Mouse (Mus musculus) testis, adult 2 months (tissue): ENCODE results near the gene Gcnt1. TPM values are rescaled to one million over a fixed set of nuclear protein-coding genes. Genes with fewer than 3 reads are reported as not detected.

Source experiments
- H3K27ac ChIP-seq: fragments of 200-500 bp; 2 replicates; pipeline ENCODE4 v1.5.1; 2012; ENCODE audit warnings: low read depth, low read length; ENCODE audit not compliant: control insufficient read depth, insufficient read depth
- H3K27me3 ChIP-seq: fragments of 200-500 bp; 2 replicates; pipeline ENCODE4 v1.6.1; 2012; ENCODE audit warnings: mild to moderate bottlenecking, low read length, moderate library complexity; ENCODE audit not compliant: control insufficient read depth, insufficient read depth
- H3K36me3 ChIP-seq: fragments of 200-500 bp; 2 replicates; pipeline ENCODE4 v1.6.1; 2012; ENCODE audit warnings: mild to moderate bottlenecking, low read length; ENCODE audit not compliant: control insufficient read depth, insufficient read depth
- H3K4me1 ChIP-seq: fragments of 200-500 bp; 2 replicates; pipeline ENCODE4 v1.6.1; 2012; ENCODE audit warnings: low read length; ENCODE audit not compliant: control insufficient read depth, insufficient read depth
- H3K4me3 ChIP-seq: fragments of 200-500 bp; 2 replicates; pipeline ENCODE4 v1.5.1; 2012; ENCODE audit warnings: low read depth, mild to moderate bottlenecking, low read length, moderate library complexity, mixed read lengths; ENCODE audit not compliant: control insufficient read depth
- CTCF ChIP-seq: fragments of 200-500 bp; IDR thresholded peaks from 2 replicates; pipeline ENCODE4 v1.5.1; 2012; ENCODE audit warnings: low read depth, mild to moderate bottlenecking, inconsistent platforms, low read length, moderate library complexity; ENCODE audit not compliant: control insufficient read depth, insufficient read depth, insufficient replicate concordance
- POLR2A ChIP-seq: fragments of 200-500 bp; IDR thresholded peaks from 2 replicates; pipeline ENCODE4 v1.6.1; 2012; ENCODE audit warnings: low read depth, mild to moderate bottlenecking, inconsistent platforms, low read length, moderate library complexity; ENCODE audit not compliant: control insufficient read depth
- polyA plus RNA-seq: library from polyadenylated mRNA; depleted of rRNA; stranded (reverse); fragments of >200 nt; gene quantifications from 2 replicates; pipeline ENCODE4 v1.2.3, GENCODE M21; 2012

Gcnt1 gene
- polyA plus RNA-seq, 1 experiment = 0.31 TPM

- TF ChIP-seq POLR2A (no peak), CTCF (no peak)
- no peak overlapping the region for H3K4me3 ChIP-seq
- no peak overlapping the region for H3K27ac ChIP-seq
- H3K36me3 ChIP-seq = no peaks in the 10 kb centered on the region
- H3K27me3 ChIP-seq = no peaks in the 10 kb centered on the region
- no peaks in the 10 kb centered on the region for H3K4me1 ChIP-seq
Measured at GRCm38 (mm10) chr19:17366364-17367090, 6.1 kb downstream of the Gcnt1 start.

- Histone ChIP-seq H3K27me3 (no peaks in the 10 kb centered on the region), H3K4me3 (no peak overlapping the region), H3K36me3 (no peaks in the 10 kb centered on the region), H3K4me1 (no peaks in the 10 kb centered on the region), H3K27ac (no peak overlapping the region)
- TF ChIP-seq POLR2A = no peak
- TF ChIP-seq CTCF = no peak; the same call in 1 of the 2 replicates
Measured at GRCm38 (mm10) chr19:17364741-17365140, 7.9 kb downstream of the Gcnt1 start.

GRCm38 (mm10) chr19:17361181-17361580 is 11.5 kb downstream of the Gcnt1 start:
- Histone ChIP-seq H3K4me3 (no peak overlapping the region), H3K27ac (no peak overlapping the region), H3K36me3 (no peaks in the 10 kb centered on the region), H3K27me3 (no peaks in the 10 kb centered on the region), H3K4me1 (peaks cover 5% of the 10 kb centered on the region; the same call in 1 of the 2 replicates)
- TF ChIP-seq CTCF (no peak), POLR2A (no peak)

DNA sequence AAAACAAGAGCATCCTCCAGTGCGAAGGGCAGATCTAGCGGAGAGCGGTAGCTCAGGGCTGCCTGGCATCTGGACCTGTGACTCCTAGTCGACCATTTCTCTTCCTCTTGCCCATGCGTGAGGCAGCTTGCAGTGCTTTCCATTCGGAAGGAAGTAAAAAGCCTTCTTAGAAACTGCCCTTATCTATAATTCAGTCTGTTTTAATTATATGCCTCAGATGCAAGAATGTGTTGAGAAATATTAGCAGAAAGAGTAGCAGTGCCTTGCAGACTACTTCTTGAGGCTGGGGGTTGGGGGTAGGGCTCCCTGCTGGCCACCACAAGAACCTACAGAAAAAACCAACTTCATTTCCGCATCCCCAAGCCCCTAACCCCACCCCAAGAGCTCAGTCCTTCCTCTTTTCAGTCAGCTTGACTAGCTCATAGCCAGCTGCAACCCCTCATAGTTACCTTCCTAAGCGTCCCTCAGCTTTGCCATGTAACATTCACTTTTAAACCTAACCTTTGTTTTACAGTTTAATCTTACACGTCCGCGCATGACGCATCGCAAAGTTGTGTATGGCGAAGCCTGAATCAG is 13.2 kb downstream of the Gcnt1 start:
- no peak for TF ChIP-seq POLR2A
- no peak for TF ChIP-seq CTCF
- H3K4me3 ChIP-seq = no peak overlapping the region
- no peaks in the 10 kb centered on the region for H3K27me3 ChIP-seq
- H3K27ac ChIP-seq = no peak overlapping the region
- peaks cover 7% of the 10 kb centered on the region; the same call in 1 of the 2 replicates for H3K4me1 ChIP-seq
- H3K36me3 ChIP-seq = no peaks in the 10 kb centered on the region

- H3K4me1 ChIP-seq = peaks cover 7% of the 10 kb centered on the region; the same call in 1 of the 2 replicates
- H3K27me3 ChIP-seq = no peaks in the 10 kb centered on the region
- no peaks in the 10 kb centered on the region for H3K36me3 ChIP-seq
- H3K27ac ChIP-seq = no peak overlapping the region
- H3K4me3 ChIP-seq = no peak overlapping the region
- TF ChIP-seq CTCF = no peak
- TF ChIP-seq POLR2A = no peak
Measured at GRCm38 (mm10) chr19:17357391-17357790, 15.3 kb downstream of the Gcnt1 start.

- TF ChIP-seq CTCF (no peak), POLR2A (no peak)
- no peak overlapping the region for H3K27ac ChIP-seq
Measured at GRCm38 (mm10) chr19:17356932-17357331, 15.7 kb downstream of the Gcnt1 start.

DNA sequence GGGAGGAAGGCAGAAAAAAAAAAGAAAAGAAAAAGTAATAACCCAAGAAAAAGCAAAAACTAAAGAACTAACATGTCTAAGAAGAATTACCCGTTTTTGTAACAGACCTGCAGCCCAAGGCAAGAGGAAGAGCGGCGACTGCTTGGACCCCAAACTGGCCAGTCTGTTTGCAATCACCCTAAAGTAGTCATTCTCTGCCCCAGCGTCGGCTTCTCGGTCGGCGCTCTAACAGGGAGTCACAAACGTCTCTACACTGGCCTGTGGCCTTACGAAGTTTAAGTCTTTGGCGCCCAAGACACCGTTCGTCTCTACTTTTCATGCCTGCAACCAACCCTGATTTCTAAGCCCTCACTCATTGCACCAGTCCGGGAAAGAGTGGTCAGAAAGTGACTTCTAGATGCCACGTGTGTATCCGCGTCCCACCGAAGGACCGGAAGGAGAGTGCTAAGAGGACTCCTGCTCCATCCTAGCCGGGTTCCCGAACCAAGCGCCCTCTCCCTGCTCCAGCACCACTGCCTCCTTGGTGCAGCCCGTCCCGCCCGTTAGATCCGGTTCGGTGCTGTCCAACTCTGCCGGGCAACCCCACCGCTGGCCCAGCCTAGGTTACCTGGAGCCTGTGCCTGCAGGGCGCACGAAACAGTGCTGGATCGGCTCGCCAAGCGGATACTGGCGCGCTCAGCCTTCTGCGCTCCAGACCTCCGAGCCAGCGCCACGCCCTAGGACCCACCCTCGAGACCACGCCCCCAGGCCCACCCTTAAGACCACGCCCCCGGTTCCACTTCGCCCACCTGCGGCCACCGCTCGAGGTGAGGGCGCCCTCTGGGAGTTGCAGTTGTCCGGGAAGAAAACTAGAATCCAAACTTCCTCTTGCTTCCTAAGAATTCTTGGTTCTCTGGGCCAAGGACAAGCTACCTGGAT is 16.4 kb downstream of the Gcnt1 start:
- no peaks in the 10 kb centered on the region for H3K27me3 ChIP-seq
- no peak for TF ChIP-seq CTCF
- TF ChIP-seq POLR2A = no peak
- H3K4me1 ChIP-seq = peaks cover 7% of the 10 kb centered on the region; the same call in 1 of the 2 replicates
- no peaks in the 10 kb centered on the region for H3K36me3 ChIP-seq
- peak overlapping the region; percentile 69 for H3K4me3 ChIP-seq
- H3K27ac ChIP-seq = no peak overlapping the region

More at GRCm38 (mm10) chr19:17356932-17357331, 15.7 kb downstream of the Gcnt1 start:
- no peaks in the 10 kb centered on the region for H3K36me3 ChIP-seq
- no peak overlapping the region for H3K4me3 ChIP-seq
- no peaks in the 10 kb centered on the region for H3K27me3 ChIP-seq
- peaks cover 7% of the 10 kb centered on the region; the same call in 1 of the 2 replicates for H3K4me1 ChIP-seq
